Mouse (Mus musculus) B cell, adult 2 months (primary cell): ENCODE data around the gene Lonp2.

ENCODE experiments used
- DNase-seq, 2 experiments: peaks; one replicate each; pipeline ENCODE4 v3.0.0; 2022

The Lonp2 gene

DNA sequence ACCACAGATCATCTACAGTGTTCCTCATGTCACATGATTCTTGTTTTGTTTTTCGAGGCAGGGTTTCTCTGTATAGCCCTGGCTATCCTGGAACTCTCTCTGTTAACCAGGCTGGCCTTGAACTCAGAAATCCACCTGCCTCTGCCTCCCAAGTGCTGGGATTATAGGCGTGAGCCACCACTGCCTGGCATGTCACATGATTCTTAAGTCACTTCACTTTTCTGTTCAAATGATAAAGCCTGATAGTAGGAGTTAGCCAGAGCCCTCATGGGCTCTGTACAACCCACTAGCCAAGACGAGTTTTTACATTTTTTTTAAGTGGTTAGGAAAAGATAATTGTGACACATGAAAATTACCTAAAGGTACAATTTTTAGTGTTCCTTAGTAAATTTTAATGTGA, 134.8 kb downstream of the Lonp2 start:
- DNase-seq = no peak

GRCm38 (mm10) chr8:86759090-86759491, 135.2 kb downstream of the Lonp2 start:
- DNase-seq = no peak

DNA sequence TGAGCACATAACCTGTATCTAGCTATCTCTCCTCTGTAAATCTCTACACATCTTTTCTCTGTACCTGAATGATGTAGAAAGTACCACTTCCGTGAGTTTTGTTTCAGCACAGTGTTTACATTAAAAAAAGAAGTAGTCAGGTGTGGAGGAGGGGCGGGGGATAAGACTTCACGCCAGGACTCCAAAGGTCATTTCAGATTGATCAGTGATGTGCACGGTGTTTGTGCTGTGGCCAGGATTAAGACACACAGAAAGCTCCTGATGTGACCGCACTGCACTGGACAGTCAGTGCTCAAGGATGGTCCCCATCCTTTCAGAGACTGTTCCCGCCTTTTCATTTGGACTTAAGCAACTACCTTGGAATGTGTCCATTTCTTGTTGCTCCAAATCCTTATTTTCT, 136.9 kb downstream of the Lonp2 start:
- no peak for DNase-seq

DNA sequence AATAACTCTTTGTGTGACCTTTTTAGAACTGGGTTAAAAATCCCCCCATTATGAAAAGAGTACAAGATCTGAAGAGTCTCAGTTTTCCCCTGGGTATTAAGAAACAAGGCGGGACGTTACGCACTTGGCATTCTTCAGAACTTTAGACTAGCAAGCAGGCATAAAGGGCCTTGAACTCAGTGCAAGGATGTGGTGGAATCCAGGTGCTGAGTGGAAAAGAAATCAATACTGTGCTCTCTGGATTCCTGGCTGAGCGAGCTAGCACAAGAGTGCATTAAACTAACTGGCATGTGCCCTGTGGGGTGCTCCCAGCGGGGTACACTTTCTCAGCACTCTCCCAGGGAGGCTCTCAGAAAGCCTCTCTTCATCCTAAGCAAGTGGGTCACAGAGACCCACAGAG, 139.0 kb downstream of the Lonp2 start:
- no peak for DNase-seq

- peak; percentile 61 to 64 for DNase-seq
Measured at GRCm38 (mm10) chr8:86765155-86765554, 141.3 kb downstream of the Lonp2 start.

GRCm38 (mm10) chr8:86765669-86766068, 141.8 kb downstream of the Lonp2 start:
- DNase-seq = no peak

DNA sequence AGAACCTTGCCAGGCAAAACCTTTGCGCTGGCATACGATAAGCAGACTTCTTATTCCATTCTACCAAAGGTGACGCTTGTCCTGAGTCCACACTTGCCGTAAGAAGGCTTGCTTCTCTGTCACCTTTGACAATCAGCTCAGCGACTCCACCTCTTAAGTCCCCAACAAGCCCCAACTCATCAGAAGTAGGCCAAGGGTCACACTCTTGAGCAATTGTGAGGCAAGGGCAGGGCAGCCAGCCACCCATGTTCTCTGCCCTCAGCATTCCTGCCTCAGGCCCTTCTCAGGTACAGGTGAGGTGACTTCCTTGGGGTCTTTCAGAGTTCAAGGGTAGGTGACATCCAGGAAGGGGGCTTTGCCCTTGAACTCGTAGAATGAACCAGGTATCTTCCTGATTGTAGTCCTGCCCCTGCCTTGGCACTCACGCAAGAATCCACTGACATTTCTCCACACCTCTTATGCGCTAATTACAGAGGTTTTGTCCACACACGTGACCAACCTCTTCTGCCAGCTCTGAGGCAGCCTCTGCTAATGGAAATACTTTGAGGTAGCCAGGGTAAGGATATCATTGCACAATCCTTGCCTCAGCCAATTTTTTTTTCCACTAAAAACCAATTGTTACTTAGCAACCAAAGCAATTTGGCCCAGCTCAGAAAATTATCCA, 142.8 kb downstream of the Lonp2 start:
- no peak for DNase-seq

- no peak for DNase-seq
Measured at GRCm38 (mm10) chr8:86768499-86768898, 144.7 kb downstream of the Lonp2 start.

DNA sequence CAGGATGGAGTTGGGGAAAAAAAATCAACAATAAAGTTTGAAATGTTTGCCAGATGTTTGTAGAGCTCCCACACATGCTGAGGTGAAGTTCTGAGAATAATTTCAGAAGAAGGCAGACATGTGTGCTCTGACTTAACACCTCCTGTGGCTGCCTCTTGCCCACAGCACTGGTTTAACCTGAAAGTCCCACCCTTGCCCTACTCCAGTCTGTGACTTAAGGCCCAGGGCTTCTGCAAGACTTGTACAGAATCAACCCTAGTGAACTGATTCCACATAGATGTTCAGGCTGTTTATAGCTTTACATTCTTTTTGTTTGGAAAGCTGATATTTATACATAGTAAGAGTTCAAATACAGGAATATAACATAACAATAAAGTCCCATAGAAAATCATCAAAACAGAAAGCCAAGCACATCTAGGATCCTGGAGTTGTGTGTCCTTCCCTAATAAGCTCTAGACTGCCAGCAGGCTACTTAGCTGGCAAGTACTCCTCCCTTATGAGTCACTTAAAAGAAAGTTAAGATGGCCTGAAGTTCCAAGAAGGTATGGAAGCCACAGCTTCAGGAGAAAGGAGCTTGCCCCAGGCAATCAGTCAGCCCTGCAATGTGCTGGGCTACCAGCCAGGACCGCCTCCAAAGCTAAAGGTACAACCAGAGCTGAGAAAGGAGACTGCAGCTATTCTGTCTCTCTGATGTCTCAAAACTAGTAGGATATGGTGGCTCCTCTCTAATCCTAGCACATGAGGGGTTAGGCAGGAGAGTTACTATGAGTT, 146.3 kb downstream of the Lonp2 start:
- no peak for DNase-seq
